Mouse (Mus musculus) testis, postnatal 10 days (tissue): Measurements from ENCODE around the gene Itga10.
"Not testable (repeated sequence)": the region's sequence is repeated elsewhere in the genome, so short reads cannot be mapped to it uniquely, and the experiment has no call there.

Source experiments
- DNase-seq: peaks from one replicate; pipeline ENCODE4 v3.0.0; 2021; ENCODE audit warnings: low spot score

Itga10 gene

GRCm38 (mm10) chr3:96634928-96635879 is 10.2 kb upstream of the Itga10 start, which contains the start of the genes Pex11b and Gm42957:
Gene Pex11b, plus strand, starts transcription at chr3:96635376.
Gene Gm42957, plus strand, starts transcription at chr3:96635474.
- peak; percentile 91 for DNase-seq

- no peak for DNase-seq
Measured at GRCm38 (mm10) chr3:96635906-96636305, 9.5 kb upstream of the Itga10 start.

- DNase-seq: peak; percentile 48
Measured at GRCm38 (mm10) chr3:96636448-96636847, 8.9 kb upstream of the Itga10 start.

- peak; percentile 74 for DNase-seq
Measured at GRCm38 (mm10) chr3:96639219-96639618, 6.2 kb upstream of the Itga10 start.

- DNase-seq: no peak
Measured at GRCm38 (mm10) chr3:96647365-96647764, 2.0 kb downstream of the Itga10 start.

GRCm38 (mm10) chr3:96660901-96661300 is 15.5 kb downstream of the Itga10 start:
- no peak for DNase-seq

GRCm38 (mm10) chr3:96662731-96663316 is 17.4 kb downstream of the Itga10 start:
- no peak for DNase-seq

- peak; percentile 89 for DNase-seq
Measured at GRCm38 (mm10) chr3:96663432-96664239, 18.3 kb downstream of the Itga10 start.

GRCm38 (mm10) chr3:96665732-96666363 is 20.5 kb downstream of the Itga10 start:
- DNase-seq: not testable (repeated sequence)

- DNase-seq: no peak
Measured at GRCm38 (mm10) chr3:96666916-96667315, 21.5 kb downstream of the Itga10 start.

GRCm38 (mm10) chr3:96667316-96667715 is 21.9 kb downstream of the Itga10 start:
- DNase-seq: no peak

GRCm38 (mm10) chr3:96668424-96669067 is 23.2 kb downstream of the Itga10 start:
- DNase-seq: no peak

GRCm38 (mm10) chr3:96669727-96670468 is 24.5 kb downstream of the Itga10 start, which contains the start of gene Ankrd35:
Gene Ankrd35, plus strand, starts transcription at chr3:96670131.
- DNase-seq: peak; percentile 83

GRCm38 (mm10) chr3:96671519-96671918 is 26.1 kb downstream of the Itga10 start:
- DNase-seq: no peak

GRCm38 (mm10) chr3:96673514-96673913 is 28.1 kb downstream of the Itga10 start:
- DNase-seq: no peak

GRCm38 (mm10) chr3:96674442-96674841 is 29.1 kb downstream of the Itga10 start:
- no peak for DNase-seq

GRCm38 (mm10) chr3:96675171-96675570 is 29.8 kb downstream of the Itga10 start:
- DNase-seq: no peak

GRCm38 (mm10) chr3:96675690-96676089 is 30.3 kb downstream of the Itga10 start:
- no peak for DNase-seq

- no peak for DNase-seq
Measured at GRCm38 (mm10) chr3:96678456-96678855, 33.1 kb downstream of the Itga10 start.

GRCm38 (mm10) chr3:96679159-96679674 is 33.8 kb downstream of the Itga10 start:
- no peak for DNase-seq
